Mouse (Mus musculus) midbrain, embryonic 12.5 days (tissue): ENCODE results near the gene Mindy2. TPM values are rescaled to one million over a fixed set of nuclear protein-coding genes. Genes with fewer than 3 reads are reported as not detected.

Experiments used
- ATAC-seq: fragments of 200-750 bp; cut with Nextera tagmentation; 2 replicates; pipeline ENCODE4 v1.8.0; 2017; ENCODE audit warnings: low read depth, moderate TSS enrichment, moderate library complexity; ENCODE audit not compliant: low FRiP score
- H3K27ac ChIP-seq: fragments of 300-500 bp; sonication (generic); replicated peaks from 2 replicates; pipeline ENCODE4 v1.5.1; 2016; ENCODE audit warnings: mild to moderate bottlenecking
- H3K27me3 ChIP-seq: fragments of 300-500 bp; sonication (generic); 2 replicates; pipeline ENCODE4 v1.6.1; 2016; ENCODE audit warnings: mild to moderate bottlenecking
- H3K36me3 ChIP-seq: fragments of 300-500 bp; sonication (generic); 2 replicates; pipeline ENCODE4 v1.6.1; 2016
- H3K4me1 ChIP-seq: fragments of 300-500 bp; sonication (generic); 2 replicates; pipeline ENCODE4 v1.6.1; 2016
- H3K4me2 ChIP-seq: fragments of 300-500 bp; sonication (generic); replicated peaks from 2 replicates; pipeline ENCODE4 v1.6.1; 2016; ENCODE audit warnings: mild to moderate bottlenecking, moderate library complexity
- H3K4me3 ChIP-seq: fragments of 300-500 bp; sonication (generic); 2 replicates; pipeline ENCODE4 v1.5.1; 2016; ENCODE audit warnings: mild to moderate bottlenecking
- H3K9ac ChIP-seq: fragments of 300-500 bp; sonication (generic); replicated peaks from 2 replicates; pipeline ENCODE4 v1.6.1; 2016; ENCODE audit warnings: mild to moderate bottlenecking, moderate library complexity
- H3K9me3 ChIP-seq: fragments of 300-500 bp; sonication (generic); 2 replicates; pipeline ENCODE4 v1.6.1; 2016; ENCODE audit warnings: mild to moderate bottlenecking
- WGBS: fragments of 180-500 bp; shearing (Covaris S2); methylation state at CpG from one replicate; pipeline ENCODE4 v1.1.7; 2016; 5-methylcytosine and 5-hydroxymethylcytosine counted together
- polyA plus RNA-seq: library from polyadenylated mRNA; unstranded; fragments of >200 nt; fragmentation: Nextera tagmentation; extraction: Ambion mirVana; gene quantifications from 2 replicates; pipeline ENCODE4 v1.2.1, GENCODE M21; 2016

The Mindy2 gene
- polyA plus RNA-seq, 1 experiment from 2014 or later = 19.4 TPM

DNA sequence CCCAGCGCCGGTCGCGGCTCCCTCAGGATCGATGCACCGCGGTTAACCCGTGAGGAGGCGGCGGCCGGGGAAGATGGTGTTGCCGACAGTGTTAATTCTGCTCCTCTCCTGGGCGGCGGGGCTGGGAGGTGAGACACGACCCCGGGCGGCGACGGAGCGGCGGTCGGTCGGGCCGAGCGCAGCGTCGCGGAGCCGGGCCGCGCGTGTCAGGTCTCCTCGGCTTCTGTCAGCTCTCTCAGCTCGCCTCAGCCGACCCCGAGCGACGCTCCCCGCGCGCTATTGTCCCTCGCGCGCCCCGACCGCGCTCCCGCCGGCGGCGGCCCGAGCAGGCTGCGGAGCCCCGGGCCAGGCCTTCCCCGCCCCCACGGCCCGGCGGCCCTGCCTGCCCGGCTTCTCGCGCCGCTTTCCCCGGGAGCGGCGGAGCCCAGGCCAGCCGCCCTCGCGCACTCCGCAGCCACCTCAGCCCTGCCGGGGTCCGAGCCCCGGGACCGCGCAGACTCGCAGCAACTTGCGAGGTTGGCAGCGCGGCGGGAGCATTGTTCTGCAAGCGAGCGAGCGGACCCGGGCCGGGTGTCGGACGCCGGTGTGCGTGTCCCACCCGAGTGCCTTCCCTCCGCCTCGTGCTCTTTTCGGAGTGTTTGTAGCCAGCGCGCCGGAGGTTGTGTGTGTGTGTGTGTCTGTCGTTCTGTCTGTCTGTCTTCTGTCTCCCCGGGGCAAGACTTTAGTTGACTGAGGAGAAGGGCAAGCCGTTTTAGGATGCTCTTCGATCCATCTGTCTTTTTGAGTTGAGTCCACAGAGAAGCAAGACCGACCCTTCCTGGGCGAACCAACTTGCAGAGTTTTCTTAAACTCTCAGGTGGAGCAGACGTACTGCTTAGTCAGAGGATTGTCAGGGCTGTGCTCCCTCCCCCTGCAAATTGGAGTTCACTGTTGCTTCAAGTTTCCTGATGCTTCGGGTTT is 22.4 kb upstream of the Mindy2 start:
- Histone ChIP-seq H3K4me1 (peaks cover 16% of the 10 kb centered on the region), H3K27ac (peak overlapping the region; percentile 98), H3K9ac (peak overlapping the region; percentile 96), H3K4me2 (peak overlapping the region; percentile 89), H3K4me3 (peak overlapping the region; percentile 98), H3K36me3 (no peaks in the 10 kb centered on the region), H3K27me3 (no peaks in the 10 kb centered on the region), H3K9me3 (no peaks in the 10 kb centered on the region)
- under 1% methylated on average over 77 of the region's 103 CpGs for WGBS
- peak; percentile 72; the same call in 1 of the 2 replicates for ATAC-seq

DNA sequence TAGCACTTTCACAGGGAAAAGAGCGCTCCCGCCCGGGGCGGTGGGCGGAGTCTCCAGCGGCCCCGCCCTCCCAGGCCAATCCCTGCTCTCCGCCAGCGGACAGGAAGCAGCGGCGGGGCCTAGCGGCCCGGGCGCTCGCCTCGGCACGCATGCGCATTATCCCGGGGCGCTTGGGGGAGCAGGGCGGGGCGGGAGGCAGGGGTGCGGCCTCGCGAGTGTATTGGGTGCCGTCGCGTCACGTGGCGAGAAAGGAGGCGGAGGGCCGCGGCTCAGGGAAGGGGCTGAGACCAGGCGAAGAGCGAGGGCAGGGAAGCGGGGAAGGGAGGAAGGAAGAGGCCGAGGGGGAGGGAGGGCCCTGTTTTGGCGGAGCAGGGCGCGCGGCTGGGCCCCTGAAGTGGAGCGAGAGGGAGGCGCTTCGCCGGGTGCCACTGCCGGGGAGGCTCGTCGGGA is 21.7 kb upstream of the Mindy2 start, which contains the start of gene Adam10:
TSS of gene Adam10 (plus strand) at position 316 of the 450 bp plus-strand sequence.
- peak within 1 kb of the TSS; percentile 96 for H3K9ac ChIP-seq
- peak within 1 kb of the TSS; percentile 98 for H3K4me3 ChIP-seq
- peak; percentile 99 for ATAC-seq
- no peaks in the 10 kb centered on the region for H3K9me3 ChIP-seq
- H3K27me3 ChIP-seq = no peaks in the 10 kb centered on the region
- peaks cover 16% of the 10 kb centered on the region for H3K4me1 ChIP-seq
- H3K36me3 ChIP-seq = no peaks in the 10 kb centered on the region
- under 1% methylated on average over 42 of the region's 48 CpGs for WGBS
- H3K4me2 ChIP-seq = peak within 1 kb of the TSS; percentile 89
- H3K27ac ChIP-seq = peak within 1 kb of the TSS; percentile 98

DNA sequence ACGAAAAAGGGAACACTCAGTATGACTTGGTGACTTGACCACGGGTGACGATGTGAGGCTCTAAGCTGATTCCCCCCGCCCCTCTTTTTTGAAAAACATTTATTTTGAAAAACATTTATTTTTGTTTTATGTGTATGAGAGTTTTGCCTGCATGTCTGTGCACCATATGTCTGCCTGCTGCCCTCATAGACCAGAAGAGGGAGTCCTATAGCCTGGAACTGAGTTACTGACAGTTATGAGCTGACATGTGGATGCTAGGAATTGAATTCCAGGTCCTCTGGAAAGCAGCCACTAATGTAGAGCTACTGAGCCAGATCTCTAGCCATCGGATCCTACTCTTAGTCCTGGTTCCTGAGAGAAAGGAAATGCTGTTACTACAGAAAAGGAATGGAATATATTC is 19.0 kb upstream of the Mindy2 start:
- Histone ChIP-seq H3K36me3 (no peaks in the 10 kb centered on the region), H3K9me3 (no peaks in the 10 kb centered on the region), H3K4me2 (no peak overlapping the region), H3K27ac (no peak overlapping the region), H3K27me3 (no peaks in the 10 kb centered on the region), H3K9ac (no peak overlapping the region), H3K4me1 (peaks cover 3% of the 10 kb centered on the region; the same call in 1 of the 2 replicates), H3K4me3 (no peak overlapping the region)
- no peak for ATAC-seq
- WGBS = 90% methylated on average over 5 of the region's 5 CpGs

DNA sequence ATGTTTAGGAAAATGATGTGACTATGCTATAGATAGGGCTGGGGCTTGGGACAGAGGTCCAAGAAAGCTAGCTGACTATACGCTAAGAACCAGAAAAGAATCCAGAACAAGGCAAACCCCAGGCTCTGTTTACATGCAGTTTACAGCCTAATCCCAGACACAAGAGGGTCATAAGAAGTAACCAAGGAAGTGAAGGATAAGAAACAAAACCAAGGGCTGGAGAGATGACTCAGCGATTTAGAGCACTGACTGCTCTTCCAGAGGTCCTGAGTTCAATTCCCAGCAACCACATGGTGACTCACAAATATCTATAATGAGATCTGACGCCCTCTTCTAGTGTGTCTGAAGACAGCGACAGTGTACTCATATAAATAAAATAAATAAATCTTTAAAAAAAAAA is 18.1 kb upstream of the Mindy2 start:
- Histone ChIP-seq H3K27ac (no peak overlapping the region), H3K4me3 (no peak overlapping the region), H3K9ac (no peak overlapping the region), H3K36me3 (no peaks in the 10 kb centered on the region), H3K4me1 (peaks cover 1% of the 10 kb centered on the region; the same call in 1 of the 2 replicates), H3K27me3 (no peaks in the 10 kb centered on the region), H3K9me3 (no peaks in the 10 kb centered on the region), H3K4me2 (no peak overlapping the region)
- no peak for ATAC-seq
- WGBS = 79% methylated on average over 4 of the region's 4 CpGs

DNA sequence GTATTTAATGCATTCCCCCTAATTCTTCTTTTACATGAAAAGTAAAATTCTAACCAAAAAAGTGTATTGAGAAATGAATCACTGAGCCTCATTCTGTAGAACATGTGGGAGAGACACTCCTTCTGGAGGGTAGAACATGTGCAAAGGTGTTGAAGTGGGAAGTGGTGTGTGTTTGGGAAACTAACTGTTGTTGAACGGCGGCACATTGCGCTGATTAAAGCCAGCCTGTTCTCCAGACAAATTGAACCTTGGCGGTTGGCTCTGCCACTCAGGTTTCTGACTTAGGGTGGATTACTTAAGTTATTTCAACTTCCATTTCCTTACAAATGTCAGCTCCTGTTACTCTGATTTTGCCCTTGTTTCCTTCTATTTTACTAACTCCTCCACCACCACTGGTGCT is 16.7 kb upstream of the Mindy2 start:
- H3K27me3 ChIP-seq = no peaks in the 10 kb centered on the region
- no peaks in the 10 kb centered on the region for H3K9me3 ChIP-seq
- 85% methylated on average over 4 of the region's 4 CpGs for WGBS
- H3K4me3 ChIP-seq = no peak overlapping the region
- no peaks in the 10 kb centered on the region for H3K36me3 ChIP-seq
- no peak overlapping the region for H3K4me2 ChIP-seq
- no peak overlapping the region for H3K9ac ChIP-seq
- no peak for ATAC-seq
- no peak overlapping the region for H3K27ac ChIP-seq
- no peaks in the 10 kb centered on the region for H3K4me1 ChIP-seq

DNA sequence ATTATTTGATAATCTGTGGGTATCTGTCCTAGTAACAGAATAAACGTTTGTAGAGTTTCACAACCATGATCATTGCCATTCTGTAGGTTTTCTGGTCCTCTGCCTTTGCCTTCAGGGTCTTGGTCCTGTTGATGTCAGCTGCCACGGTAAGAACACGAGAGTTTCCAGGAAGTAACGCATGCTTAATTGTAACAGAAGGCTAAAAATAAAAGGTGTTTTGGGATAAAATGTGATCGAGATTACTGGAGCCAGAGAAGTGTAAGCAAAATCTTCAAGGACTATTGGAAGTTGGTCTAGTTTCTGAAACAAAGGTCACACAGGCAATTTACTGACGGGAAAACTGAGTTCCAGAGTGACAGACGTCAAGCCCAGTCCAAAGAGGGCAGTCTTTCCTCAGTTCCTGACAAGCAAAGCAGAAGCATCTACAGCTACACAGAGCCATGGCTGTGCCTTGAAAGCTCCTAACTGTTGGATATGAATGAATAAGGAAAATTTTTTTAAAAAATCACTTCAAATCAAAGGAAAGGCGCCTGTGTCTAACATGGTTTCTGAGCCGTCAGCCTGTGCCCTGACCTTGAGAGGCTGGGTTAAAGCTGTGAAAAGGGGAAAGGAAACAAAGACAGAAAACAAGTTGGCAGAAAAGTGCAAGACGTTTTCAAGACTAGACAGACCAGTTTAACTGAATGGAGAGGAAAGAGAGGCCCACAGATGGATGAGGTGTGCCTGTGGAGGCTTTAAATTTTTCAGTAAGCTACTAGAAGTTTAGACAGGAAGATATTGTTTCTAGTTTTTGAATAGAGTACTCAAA is 15.0 kb upstream of the Mindy2 start:
- Histone ChIP-seq H3K4me2 (no peak overlapping the region), H3K4me3 (no peak overlapping the region), H3K9me3 (0 out of 2 replicates have a peak, but pooled peaks cover 3% of the 10 kb centered on the region), H3K27ac (no peak overlapping the region), H3K27me3 (no peaks in the 10 kb centered on the region), H3K9ac (no peak overlapping the region), H3K4me1 (no peaks in the 10 kb centered on the region), H3K36me3 (no peaks in the 10 kb centered on the region)
- no peak for ATAC-seq
- WGBS = 55% methylated on average over 10 of the region's 10 CpGs

DNA sequence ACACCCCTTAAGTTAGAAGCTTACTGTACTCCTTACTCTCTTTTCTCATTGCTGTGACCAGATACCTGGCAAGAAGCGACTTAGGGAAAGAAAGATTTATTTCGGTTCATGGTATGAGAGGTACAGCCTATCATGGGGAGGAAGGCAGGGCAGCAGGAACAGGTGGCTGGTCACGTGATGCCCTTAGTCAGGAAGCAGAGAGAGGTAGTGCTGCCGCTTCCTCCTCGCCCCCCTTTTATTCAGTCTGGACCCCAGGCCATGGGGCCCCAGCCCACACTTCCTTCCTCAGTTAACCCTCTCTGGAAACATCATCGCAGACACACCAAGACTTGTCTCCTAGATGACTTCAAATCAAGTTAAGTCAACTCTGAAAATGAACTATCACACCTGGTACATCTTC is 14.3 kb upstream of the Mindy2 start:
- H3K9ac ChIP-seq = no peak overlapping the region
- no peak overlapping the region for H3K4me2 ChIP-seq
- ATAC-seq = no peak
- no peaks in the 10 kb centered on the region for H3K4me1 ChIP-seq
- no peak overlapping the region for H3K27ac ChIP-seq
- WGBS = 83% methylated on average over 6 of the region's 6 CpGs
- H3K36me3 ChIP-seq = no peaks in the 10 kb centered on the region
- no peaks in the 10 kb centered on the region for H3K27me3 ChIP-seq
- no peak overlapping the region for H3K4me3 ChIP-seq
- 0 out of 2 replicates have a peak, but pooled peaks cover 3% of the 10 kb centered on the region for H3K9me3 ChIP-seq

DNA sequence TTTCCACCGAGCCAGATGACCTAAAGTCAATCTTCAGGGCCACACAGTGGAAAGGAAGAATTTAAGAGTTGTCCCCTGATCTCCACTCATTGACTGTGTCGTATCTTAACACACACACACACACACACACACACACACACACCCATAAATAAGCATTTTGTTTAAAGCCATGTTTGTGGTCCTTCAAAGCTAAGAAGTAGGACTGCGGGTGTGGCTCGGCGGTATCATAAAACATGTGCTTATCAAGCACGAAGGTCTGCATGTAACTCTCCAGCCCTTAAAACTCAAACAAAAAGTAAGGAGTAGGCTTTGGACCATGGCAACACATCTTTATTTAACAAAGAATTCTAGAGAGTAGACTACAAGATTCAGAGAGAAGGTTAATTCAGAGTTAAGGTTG is 13.4 kb upstream of the Mindy2 start:
- Histone ChIP-seq H3K27ac (no peak overlapping the region), H3K9me3 (0 out of 2 replicates have a peak, but pooled peaks cover 3% of the 10 kb centered on the region), H3K4me2 (no peak overlapping the region), H3K36me3 (no peaks in the 10 kb centered on the region), H3K27me3 (no peaks in the 10 kb centered on the region), H3K9ac (no peak overlapping the region), H3K4me3 (no peak overlapping the region), H3K4me1 (no peaks in the 10 kb centered on the region)
- no peak for ATAC-seq
- WGBS = 87% methylated on average over 6 of the region's 6 CpGs

DNA sequence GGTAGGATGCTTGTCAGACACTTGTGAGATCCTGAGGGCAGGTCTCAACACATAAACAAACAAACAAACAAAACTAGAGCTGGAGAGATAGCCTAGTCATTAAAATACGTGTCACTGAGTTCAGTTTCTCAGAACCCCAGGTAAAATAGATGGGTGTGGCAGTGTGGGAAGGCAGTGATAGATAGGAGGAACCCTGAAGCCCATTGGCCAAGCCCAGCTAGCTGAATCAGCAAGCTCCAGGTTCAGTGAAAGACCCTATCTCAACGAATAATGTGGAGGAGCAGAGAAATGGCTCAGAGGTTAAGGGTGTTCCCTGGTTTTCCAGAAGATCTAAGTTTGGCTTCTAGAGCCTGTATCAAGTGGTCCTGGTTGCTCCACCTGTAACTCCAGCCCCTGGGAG is 12.2 kb upstream of the Mindy2 start:
- H3K36me3 ChIP-seq = no peaks in the 10 kb centered on the region
- no peaks in the 10 kb centered on the region for H3K4me1 ChIP-seq
- ATAC-seq = no peak
- no peak overlapping the region for H3K27ac ChIP-seq
- 75% methylated on average over 2 of the region's 2 CpGs for WGBS
- no peak overlapping the region for H3K4me3 ChIP-seq
- 0 out of 2 replicates have a peak, but pooled peaks cover 3% of the 10 kb centered on the region for H3K9me3 ChIP-seq
- no peaks in the 10 kb centered on the region for H3K27me3 ChIP-seq
- H3K4me2 ChIP-seq = no peak overlapping the region
- H3K9ac ChIP-seq = no peak overlapping the region

DNA sequence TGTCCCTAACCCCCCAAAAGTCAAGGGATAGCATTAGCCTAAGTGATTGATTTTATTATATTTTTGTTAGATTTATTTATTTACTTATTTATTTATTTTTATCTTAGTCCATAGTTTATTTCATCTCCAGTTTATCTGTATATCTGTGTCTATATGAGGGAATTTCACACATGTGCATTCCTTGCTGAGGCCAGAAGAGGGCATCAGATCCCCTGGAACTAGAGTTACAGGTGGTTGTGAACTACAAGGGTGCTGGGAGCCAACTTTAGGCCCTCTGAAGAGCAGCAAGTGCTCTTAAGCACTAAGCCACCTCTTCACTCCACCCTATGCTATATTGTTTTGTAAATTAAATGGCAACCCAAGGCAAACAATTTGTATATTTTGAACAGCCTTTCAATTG is 11.1 kb upstream of the Mindy2 start:
- H3K4me3 ChIP-seq = no peak overlapping the region
- no peaks in the 10 kb centered on the region for H3K27me3 ChIP-seq
- H3K4me1 ChIP-seq = no peaks in the 10 kb centered on the region
- H3K9ac ChIP-seq = no peak overlapping the region
- H3K36me3 ChIP-seq = no peaks in the 10 kb centered on the region
- no peak overlapping the region for H3K4me2 ChIP-seq
- no peak overlapping the region for H3K27ac ChIP-seq
- 0 out of 2 replicates have a peak, but pooled peaks cover 3% of the 10 kb centered on the region for H3K9me3 ChIP-seq
- ATAC-seq = no peak

DNA sequence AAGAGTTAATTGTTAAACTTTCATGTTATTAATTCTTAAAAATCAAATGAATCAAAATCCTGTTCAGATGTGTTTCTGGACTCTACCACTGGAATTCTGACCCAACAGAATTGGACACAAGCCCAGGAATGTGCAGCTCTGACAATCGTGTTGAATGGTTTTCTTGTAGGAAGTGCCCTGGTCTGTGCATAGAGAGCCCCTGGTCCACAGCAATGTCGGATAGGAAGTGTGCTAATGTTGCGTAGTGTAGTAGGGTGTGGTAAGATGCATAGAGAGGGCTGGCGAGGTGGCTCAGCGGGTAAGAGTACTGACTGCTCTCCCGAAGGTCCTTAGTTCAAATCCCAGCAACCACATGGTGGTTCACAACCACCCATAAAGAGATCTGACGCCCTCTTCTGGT is 9.8 kb upstream of the Mindy2 start:
- 82% methylated on average over 7 of the region's 7 CpGs for WGBS
- Histone ChIP-seq H3K4me3 (no peak overlapping the region), H3K27ac (no peak overlapping the region), H3K4me2 (no peak overlapping the region), H3K9ac (no peak overlapping the region), H3K9me3 (0 out of 2 replicates have a peak, but pooled peaks cover 3% of the 10 kb centered on the region), H3K27me3 (no peaks in the 10 kb centered on the region), H3K4me1 (no peaks in the 10 kb centered on the region), H3K36me3 (no peaks in the 10 kb centered on the region)
- no peak for ATAC-seq
